Mouse (Mus musculus): ENCODE measurements at regions not wholly inside any gene's neighbourhood (a gene's known extent, or its start where the extent isn't known, plus 50 kb on each side); places are given as distances from the start of the nearest gene placed in this dataset.
"Not testable (repeated sequence)": the region's sequence is repeated elsewhere in the genome, so short reads cannot be mapped to it uniquely, and the experiment has no call there.

DNA sequence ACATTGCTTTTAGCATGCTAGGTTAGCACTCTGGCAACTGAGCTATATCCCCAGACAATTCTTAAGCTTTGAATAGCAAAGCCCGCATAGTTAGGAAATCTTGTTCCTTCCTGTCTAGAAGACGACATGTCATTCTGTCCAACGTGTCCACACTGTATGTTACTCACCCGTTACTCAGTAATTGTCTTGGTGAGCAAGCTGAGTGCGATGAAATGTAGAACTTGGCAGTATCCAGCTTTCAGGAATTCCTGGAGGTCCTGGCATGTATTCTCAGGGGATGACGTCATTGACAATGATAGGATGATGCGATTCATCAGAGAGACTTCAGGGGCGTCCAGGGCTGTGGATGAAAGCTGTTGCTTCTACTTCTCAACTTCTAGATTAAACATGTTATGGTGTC is 160.8 kb upstream of the Tab2 start:
- Histone ChIP-seq H3K27ac (ENCODE audit: low read depth) (no peak overlapping the region), H3K9me3 (ENCODE audit: control insufficient read depth, low read length) (no peaks in the 10 kb centered on the region), H3K4me1 (replicated peaks; ENCODE audit: control insufficient read depth, insufficient read depth, low read length) (no peaks in the 10 kb centered on the region), H3K4me3 (ENCODE audit: low read depth, low read length) (no peak overlapping the region), H3K36me3 (ENCODE audit: control insufficient read depth, insufficient read depth, low read length) (no peaks in the 10 kb centered on the region), H3K27me3 (replicated peaks; ENCODE audit: control insufficient read depth, insufficient read depth, low read length) (no peaks in the 10 kb centered on the region), H3K4me2 (ENCODE audit: low read length) (no peak overlapping the region), H3K9ac (ENCODE audit: low read length) (no peak overlapping the region)
- 78% methylated on average over 8 of the region's 8 CpGs for WGBS
- ATAC-seq (replicated peaks; ENCODE audit: low FRiP score, low TSS enrichment, low read depth) (no peak), DNase-seq (ENCODE audit: low spot score) (no peak)

DNA sequence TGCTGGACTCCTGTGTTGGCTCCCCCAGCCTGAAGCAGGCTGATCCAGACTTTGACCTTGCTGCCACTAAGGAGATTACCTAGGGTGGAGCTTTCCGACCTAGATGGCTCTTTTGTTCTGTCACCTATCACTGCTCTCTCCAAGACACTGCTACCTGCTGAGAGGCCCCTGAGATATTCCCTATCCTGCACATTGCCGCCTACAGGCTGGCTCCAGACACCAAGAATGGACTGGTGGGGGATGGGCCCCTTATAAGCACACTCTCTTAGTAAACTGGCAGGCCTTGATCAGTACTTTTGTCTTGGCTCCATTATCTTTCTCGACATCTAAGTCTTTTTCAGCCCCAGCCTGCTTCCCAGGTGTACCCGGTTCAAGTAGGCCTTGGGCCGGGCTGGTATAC is 158.9 kb upstream of the Tab2 start:
- not testable (repeated sequence) for H3K4me1 ChIP-seq (replicated peaks; ENCODE audit: control insufficient read depth, insufficient read depth, low read length); H3K27me3 ChIP-seq (replicated peaks; ENCODE audit: control insufficient read depth, insufficient read depth, low read length); H3K4me2 ChIP-seq (ENCODE audit: low read length); H3K36me3 ChIP-seq (ENCODE audit: control insufficient read depth, insufficient read depth, low read length); H3K9me3 ChIP-seq (ENCODE audit: control insufficient read depth, low read length); H3K9ac ChIP-seq (ENCODE audit: low read length); H3K4me3 ChIP-seq (ENCODE audit: low read depth, low read length); H3K27ac ChIP-seq (ENCODE audit: low read depth); DNase-seq (ENCODE audit: low spot score)
- peak; percentile 60; the same call in 1 of the 2 replicates for ATAC-seq (replicated peaks; ENCODE audit: low FRiP score, low TSS enrichment, low read depth)
- 73% methylated on average over 5 of the region's 5 CpGs for WGBS

DNA sequence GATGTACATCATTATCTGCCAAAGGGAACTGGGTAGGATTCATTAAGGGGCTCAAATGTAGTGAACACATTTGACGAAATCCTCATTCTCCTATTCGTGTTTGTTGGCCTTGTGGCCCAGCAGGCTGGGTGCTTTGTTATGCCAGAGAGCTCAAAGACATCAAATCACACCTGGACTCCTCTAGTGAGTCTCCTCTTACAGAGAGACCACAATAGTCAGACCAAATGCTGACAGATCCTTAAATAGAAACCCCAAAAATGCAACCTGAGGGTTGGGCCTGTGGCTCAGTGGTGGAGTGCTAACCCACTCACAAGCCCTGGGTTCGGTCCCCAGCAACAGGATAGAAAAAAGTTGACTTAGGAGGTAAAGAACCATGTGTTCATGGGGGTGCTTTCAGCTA is 158.5 kb upstream of the Tab2 start:
- 0 out of 2 replicates have a peak, but pooled peaks have one; percentile 19 for ATAC-seq (replicated peaks; ENCODE audit: low FRiP score, low TSS enrichment, low read depth)
- 56% methylated on average over 3 of the region's 3 CpGs for WGBS
- Histone ChIP-seq H3K27ac (ENCODE audit: low read depth) (no peak overlapping the region), H3K27me3 (replicated peaks; ENCODE audit: control insufficient read depth, insufficient read depth, low read length) (no peaks in the 10 kb centered on the region), H3K36me3 (ENCODE audit: control insufficient read depth, insufficient read depth, low read length) (no peaks in the 10 kb centered on the region), H3K4me2 (ENCODE audit: low read length) (no peak overlapping the region), H3K4me1 (replicated peaks; ENCODE audit: control insufficient read depth, insufficient read depth, low read length) (no peaks in the 10 kb centered on the region), H3K9ac (ENCODE audit: low read length) (no peak overlapping the region), H3K9me3 (ENCODE audit: control insufficient read depth, low read length) (no peaks in the 10 kb centered on the region), H3K4me3 (ENCODE audit: low read depth, low read length) (no peak overlapping the region)
- DNase-seq (ENCODE audit: low spot score) = no peak

DNA sequence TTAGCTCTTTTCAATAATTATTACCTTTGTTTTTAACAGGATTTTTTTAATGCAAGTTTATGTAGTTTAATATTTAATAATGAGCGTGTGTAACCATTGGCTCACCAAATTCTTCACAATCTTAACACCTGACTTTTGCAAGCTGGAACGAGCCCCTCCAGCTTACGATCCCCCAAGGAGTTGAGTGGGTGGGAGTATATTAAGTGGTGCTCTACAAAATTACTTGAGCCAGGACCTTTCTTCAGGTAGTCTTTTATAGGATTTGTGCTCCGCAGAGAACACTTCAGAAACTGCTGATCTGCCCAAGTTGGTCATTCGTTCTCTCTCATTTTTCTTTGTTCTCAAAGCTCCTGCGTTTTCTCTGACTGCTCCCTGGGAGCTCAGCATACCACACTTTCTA is 144.5 kb upstream of the Tab2 start:
- no peaks in the 10 kb centered on the region for H3K27me3 ChIP-seq (replicated peaks; ENCODE audit: control insufficient read depth, insufficient read depth, low read length)
- H3K9ac ChIP-seq (ENCODE audit: low read length) = no peak overlapping the region
- no peak overlapping the region for H3K27ac ChIP-seq (ENCODE audit: low read depth)
- H3K4me2 ChIP-seq (ENCODE audit: low read length) = no peak overlapping the region
- WGBS = 82% methylated on average over 6 of the region's 6 CpGs
- no peak overlapping the region for H3K4me3 ChIP-seq (ENCODE audit: low read depth, low read length)
- ATAC-seq (replicated peaks; ENCODE audit: low FRiP score, low TSS enrichment, low read depth) = no peak
- peaks cover 4% of the 10 kb centered on the region for H3K9me3 ChIP-seq (ENCODE audit: control insufficient read depth, low read length)
- no peaks in the 10 kb centered on the region for H3K4me1 ChIP-seq (replicated peaks; ENCODE audit: control insufficient read depth, insufficient read depth, low read length)
- H3K36me3 ChIP-seq (ENCODE audit: control insufficient read depth, insufficient read depth, low read length) = no peaks in the 10 kb centered on the region
- no peak for DNase-seq (ENCODE audit: low spot score)

- peaks cover 4% of the 10 kb centered on the region; the same call in 1 of the 2 replicates for H3K4me1 ChIP-seq (replicated peaks; ENCODE audit: control insufficient read depth, insufficient read depth, low read length)
- H3K36me3 ChIP-seq (ENCODE audit: control insufficient read depth, insufficient read depth, low read length) = no peaks in the 10 kb centered on the region
- H3K4me3 ChIP-seq (ENCODE audit: low read depth, low read length) = no peak overlapping the region
- peak overlapping the region; percentile 3; the same call in 1 of the 2 replicates for H3K27ac ChIP-seq (ENCODE audit: low read depth)
- WGBS = 42% methylated on average over 2 of the region's 2 CpGs
- no peak overlapping the region for H3K9ac ChIP-seq (ENCODE audit: low read length)
- DNase-seq (ENCODE audit: low spot score) (peak; percentile 56), ATAC-seq (replicated peaks; ENCODE audit: low FRiP score, low TSS enrichment, low read depth) (peak; percentile 83)
- H3K4me2 ChIP-seq (ENCODE audit: low read length) = no peak overlapping the region
- H3K27me3 ChIP-seq (replicated peaks; ENCODE audit: control insufficient read depth, insufficient read depth, low read length) = no peaks in the 10 kb centered on the region
- peaks cover 4% of the 10 kb centered on the region for H3K9me3 ChIP-seq (ENCODE audit: control insufficient read depth, low read length)
Measured at GRCm38 (mm10) chr10:8095924-8096323, 139.9 kb upstream of the Tab2 start.

DNA sequence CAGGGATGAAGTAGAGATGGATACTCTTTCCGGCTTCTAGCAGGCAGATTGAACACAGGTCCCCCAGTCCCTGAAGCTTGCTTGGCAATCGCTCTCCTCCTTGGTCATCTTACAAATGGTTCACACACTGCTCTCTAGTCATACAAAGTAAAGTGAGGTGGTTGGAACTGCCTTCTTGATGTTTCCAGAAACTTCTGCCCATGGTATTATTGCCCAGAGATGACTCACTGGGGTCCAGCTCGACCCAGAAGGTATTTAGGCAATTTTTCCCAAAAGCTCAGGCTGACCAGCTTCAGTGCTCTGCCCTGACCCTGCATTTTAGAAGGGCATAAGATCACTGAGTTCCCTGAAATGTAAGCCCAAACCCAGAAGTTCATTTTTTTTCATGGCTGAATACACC is 139.2 kb upstream of the Tab2 start:
- H3K4me1 ChIP-seq (replicated peaks; ENCODE audit: control insufficient read depth, insufficient read depth, low read length) = peaks cover 4% of the 10 kb centered on the region; the same call in 1 of the 2 replicates
- WGBS = 85% methylated on average over 3 of the region's 3 CpGs
- no peak overlapping the region for H3K4me2 ChIP-seq (ENCODE audit: low read length)
- H3K27me3 ChIP-seq (replicated peaks; ENCODE audit: control insufficient read depth, insufficient read depth, low read length) = no peaks in the 10 kb centered on the region
- H3K4me3 ChIP-seq (ENCODE audit: low read depth, low read length) = no peak overlapping the region
- H3K36me3 ChIP-seq (ENCODE audit: control insufficient read depth, insufficient read depth, low read length) = no peaks in the 10 kb centered on the region
- ATAC-seq (replicated peaks; ENCODE audit: low FRiP score, low TSS enrichment, low read depth) (no peak), DNase-seq (ENCODE audit: low spot score) (no peak)
- H3K9me3 ChIP-seq (ENCODE audit: control insufficient read depth, low read length) = peaks cover 4% of the 10 kb centered on the region
- no peak overlapping the region for H3K9ac ChIP-seq (ENCODE audit: low read length)
- H3K27ac ChIP-seq (ENCODE audit: low read depth) = no peak overlapping the region

DNA sequence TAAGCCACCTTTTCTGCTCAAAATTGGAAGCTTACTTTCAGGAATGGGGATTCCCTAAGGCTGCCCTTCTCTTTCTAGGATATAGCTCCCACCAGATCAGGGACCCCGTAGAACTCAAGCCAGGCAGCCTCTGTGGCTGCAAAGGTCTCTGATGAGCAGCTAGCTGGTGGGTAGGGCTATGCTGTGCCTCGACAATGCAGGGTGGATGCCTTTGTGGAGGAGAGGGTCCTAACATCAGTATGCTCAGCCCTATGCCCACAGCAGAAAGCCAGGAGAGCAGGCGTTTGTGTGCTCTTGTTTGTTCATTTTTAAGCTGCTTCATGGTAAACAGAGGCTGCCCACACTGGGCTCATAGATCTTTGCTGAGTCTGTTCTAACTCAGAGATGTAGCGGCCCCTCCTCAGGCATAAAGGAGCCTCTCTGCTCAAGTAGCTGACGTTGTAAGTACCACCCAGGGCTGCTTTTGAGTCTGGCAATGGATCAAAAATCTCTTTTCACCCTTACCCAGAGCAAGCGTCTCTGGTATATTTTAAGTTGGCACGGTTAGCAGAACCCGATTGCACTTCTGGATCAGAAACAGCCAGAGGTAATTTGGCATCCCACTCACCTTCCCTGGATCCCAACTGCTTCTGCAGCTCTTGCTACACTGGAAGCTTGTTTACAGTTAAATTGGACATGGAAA is 136.0 kb upstream of the Tab2 start:
- ATAC-seq (replicated peaks; ENCODE audit: low FRiP score, low TSS enrichment, low read depth) (no peak), DNase-seq (ENCODE audit: low spot score) (no peak)
- Histone ChIP-seq H3K27me3 (replicated peaks; ENCODE audit: control insufficient read depth, insufficient read depth, low read length) (no peaks in the 10 kb centered on the region), H3K9ac (ENCODE audit: low read length) (no peak overlapping the region), H3K36me3 (ENCODE audit: control insufficient read depth, insufficient read depth, low read length) (no peaks in the 10 kb centered on the region), H3K4me3 (ENCODE audit: low read depth, low read length) (no peak overlapping the region), H3K4me2 (ENCODE audit: low read length) (no peak overlapping the region), H3K9me3 (ENCODE audit: control insufficient read depth, low read length) (no peaks in the 10 kb centered on the region), H3K4me1 (replicated peaks; ENCODE audit: control insufficient read depth, insufficient read depth, low read length) (peaks cover 4% of the 10 kb centered on the region; the same call in 1 of the 2 replicates), H3K27ac (ENCODE audit: low read depth) (no peak overlapping the region; the same call in 1 of the 2 replicates)
- 42% methylated on average over 8 of the region's 8 CpGs for WGBS

GRCm38 (mm10) chr10:8089296-8089695 is 133.3 kb upstream of the Tab2 start:
- Histone ChIP-seq H3K9ac (ENCODE audit: low read length) (no peak overlapping the region), H3K27ac (ENCODE audit: low read depth) (no peak overlapping the region), H3K36me3 (ENCODE audit: control insufficient read depth, insufficient read depth, low read length) (no peaks in the 10 kb centered on the region), H3K9me3 (ENCODE audit: control insufficient read depth, low read length) (no peaks in the 10 kb centered on the region), H3K27me3 (replicated peaks; ENCODE audit: control insufficient read depth, insufficient read depth, low read length) (no peaks in the 10 kb centered on the region), H3K4me1 (replicated peaks; ENCODE audit: control insufficient read depth, insufficient read depth, low read length) (peaks cover 4% of the 10 kb centered on the region; the same call in 1 of the 2 replicates), H3K4me3 (ENCODE audit: low read depth, low read length) (no peak overlapping the region), H3K4me2 (ENCODE audit: low read length) (no peak overlapping the region)
- DNase-seq (ENCODE audit: low spot score) = no peak
- 64% methylated on average over 9 of the region's 9 CpGs for WGBS
- ATAC-seq (replicated peaks; ENCODE audit: low FRiP score, low TSS enrichment, low read depth) = no peak

- H3K27me3 ChIP-seq (replicated peaks; ENCODE audit: control insufficient read depth, insufficient read depth, low read length) = no peaks in the 10 kb centered on the region
- no peaks in the 10 kb centered on the region for H3K9me3 ChIP-seq (ENCODE audit: control insufficient read depth, low read length)
- H3K36me3 ChIP-seq (ENCODE audit: control insufficient read depth, insufficient read depth, low read length) = no peaks in the 10 kb centered on the region
- H3K4me2 ChIP-seq (ENCODE audit: low read length) = no peak overlapping the region
- no peak for ATAC-seq (replicated peaks; ENCODE audit: low FRiP score, low TSS enrichment, low read depth)
- no peak overlapping the region for H3K27ac ChIP-seq (ENCODE audit: low read depth)
- 78% methylated on average over 3 of the region's 3 CpGs for WGBS
- peaks cover 4% of the 10 kb centered on the region; the same call in 1 of the 2 replicates for H3K4me1 ChIP-seq (replicated peaks; ENCODE audit: control insufficient read depth, insufficient read depth, low read length)
- H3K9ac ChIP-seq (ENCODE audit: low read length) = no peak overlapping the region
- H3K4me3 ChIP-seq (ENCODE audit: low read depth, low read length) = no peak overlapping the region
- DNase-seq (ENCODE audit: low spot score) = no peak
Measured at GRCm38 (mm10) chr10:8088737-8089136, 132.7 kb upstream of the Tab2 start.
